Mouse (Mus musculus): ENCODE measurements at regions not wholly inside any gene's neighbourhood (a gene's known extent, or its start where the extent isn't known, plus 50 kb on each side); places are given as distances from the start of the nearest gene placed in this dataset.
"Not testable (repeated sequence)": the region's sequence is repeated elsewhere in the genome, so short reads cannot be mapped to it uniquely, and the experiment has no call there.

DNA sequence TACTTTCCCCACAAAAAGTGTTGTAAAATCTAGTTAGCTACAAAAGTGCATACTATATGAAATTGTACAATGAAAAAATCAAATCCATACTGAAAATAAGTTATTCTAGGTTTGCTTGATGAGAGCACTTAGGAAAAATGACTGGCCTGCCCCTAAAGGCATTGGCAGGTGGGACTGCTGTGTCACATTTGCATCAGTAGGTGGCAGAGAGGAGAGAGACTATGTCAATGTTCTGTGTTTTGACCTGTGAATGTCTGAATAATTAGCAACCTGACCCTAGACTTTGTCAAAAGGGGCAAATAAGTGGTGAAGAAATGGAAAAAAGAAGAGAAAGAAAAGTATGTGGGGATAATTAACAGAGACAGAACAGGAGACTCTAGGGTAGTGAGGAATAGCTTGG, 997.0 kb upstream of the Tacstd2 start:
- Histone ChIP-seq H3K4me2 (replicated peaks; ENCODE audit: low read depth) (no peak overlapping the region), H3K36me3 (ENCODE audit: control insufficient read depth, insufficient read depth, low read length) (no peaks in the 10 kb centered on the region), H3K4me3 (ENCODE audit: low read depth, low read length) (no peak overlapping the region), H3K27me3 (ENCODE audit: control insufficient read depth, insufficient read depth, low read length) (no peaks in the 10 kb centered on the region), H3K27ac (replicated peaks) (no peak overlapping the region), H3K4me1 (replicated peaks; ENCODE audit: control insufficient read depth, insufficient read depth) (no peaks in the 10 kb centered on the region), H3K9ac (ENCODE audit: low read length) (no peak overlapping the region), H3K9me3 (ENCODE audit: control insufficient read depth, low read length) (no peaks in the 10 kb centered on the region)
- ATAC-seq (ENCODE audit: low FRiP score, low TSS enrichment) (no peak), DNase-seq (ENCODE audit: low spot score) (no peak)
- TF ChIP-seq EP300 (optimal IDR thresholded peaks at IDR 0.05) (no peak), CTCF (IDR thresholded peaks at IDR 0.05; ENCODE audit: low read depth) (no peak)

- no peaks in the 10 kb centered on the region for H3K36me3 ChIP-seq (ENCODE audit: control insufficient read depth, insufficient read depth, low read length)
- H3K27me3 ChIP-seq (ENCODE audit: control insufficient read depth, insufficient read depth, low read length): no peaks in the 10 kb centered on the region
- no peak for ATAC-seq (ENCODE audit: low FRiP score, low TSS enrichment)
- no peaks in the 10 kb centered on the region for H3K9me3 ChIP-seq (ENCODE audit: control insufficient read depth, low read length)
- no peak overlapping the region for H3K9ac ChIP-seq (ENCODE audit: low read length)
- no peak overlapping the region for H3K27ac ChIP-seq (replicated peaks)
- no peak overlapping the region for H3K4me3 ChIP-seq (ENCODE audit: low read depth, low read length)
- H3K4me1 ChIP-seq (replicated peaks; ENCODE audit: control insufficient read depth, insufficient read depth): no peaks in the 10 kb centered on the region
- no peak for DNase-seq (ENCODE audit: low spot score)
- TF ChIP-seq CTCF (IDR thresholded peaks at IDR 0.05; ENCODE audit: low read depth): 0 out of 2 replicates have a peak, but pooled peaks have one; percentile 9
- no peak for TF ChIP-seq EP300 (optimal IDR thresholded peaks at IDR 0.05)
- H3K4me2 ChIP-seq (replicated peaks; ENCODE audit: low read depth): no peak overlapping the region
Observed at GRCm38 (mm10) chr6:68503937-68504336, 968.3 kb upstream of the Tacstd2 start.

- no peaks in the 10 kb centered on the region for H3K9me3 ChIP-seq (ENCODE audit: control insufficient read depth, low read length)
- H3K4me3 ChIP-seq (ENCODE audit: low read depth, low read length): no peak overlapping the region
- H3K27ac ChIP-seq (replicated peaks): no peak overlapping the region
- no peak for DNase-seq (ENCODE audit: low spot score)
- no peak for ATAC-seq (ENCODE audit: low FRiP score, low TSS enrichment)
- no peak overlapping the region for H3K4me2 ChIP-seq (replicated peaks; ENCODE audit: low read depth)
- H3K27me3 ChIP-seq (ENCODE audit: control insufficient read depth, insufficient read depth, low read length): no peaks in the 10 kb centered on the region
- no peak for TF ChIP-seq EP300 (optimal IDR thresholded peaks at IDR 0.05)
- TF ChIP-seq CTCF (IDR thresholded peaks at IDR 0.05; ENCODE audit: low read depth): no peak
- H3K36me3 ChIP-seq (ENCODE audit: control insufficient read depth, insufficient read depth, low read length): no peaks in the 10 kb centered on the region
- H3K4me1 ChIP-seq (replicated peaks; ENCODE audit: control insufficient read depth, insufficient read depth): no peaks in the 10 kb centered on the region
- 28% methylated on average over 1 of the region's 1 CpGs for WGBS
- H3K9ac ChIP-seq (ENCODE audit: low read length): no peak overlapping the region
Observed at GRCm38 (mm10) chr6:68481137-68481536, 945.5 kb upstream of the Tacstd2 start.

- H3K9ac ChIP-seq (ENCODE audit: low read length): no peak overlapping the region
- H3K36me3 ChIP-seq (ENCODE audit: control insufficient read depth, insufficient read depth, low read length): no peaks in the 10 kb centered on the region
- H3K4me1 ChIP-seq (replicated peaks; ENCODE audit: control insufficient read depth, insufficient read depth): no peaks in the 10 kb centered on the region
- TF ChIP-seq EP300 (optimal IDR thresholded peaks at IDR 0.05) (no peak), CTCF (IDR thresholded peaks at IDR 0.05; ENCODE audit: low read depth) (no peak)
- H3K9me3 ChIP-seq (ENCODE audit: control insufficient read depth, low read length): no peaks in the 10 kb centered on the region
- no peak for ATAC-seq (ENCODE audit: low FRiP score, low TSS enrichment)
- no peak overlapping the region for H3K4me2 ChIP-seq (replicated peaks; ENCODE audit: low read depth)
- no peak for DNase-seq (ENCODE audit: low spot score)
- H3K27me3 ChIP-seq (ENCODE audit: control insufficient read depth, insufficient read depth, low read length): no peaks in the 10 kb centered on the region
- no peak overlapping the region for H3K27ac ChIP-seq (replicated peaks)
- no peak overlapping the region for H3K4me3 ChIP-seq (ENCODE audit: low read depth, low read length)
Observed at GRCm38 (mm10) chr6:68474872-68475271, 939.3 kb upstream of the Tacstd2 start.

DNA sequence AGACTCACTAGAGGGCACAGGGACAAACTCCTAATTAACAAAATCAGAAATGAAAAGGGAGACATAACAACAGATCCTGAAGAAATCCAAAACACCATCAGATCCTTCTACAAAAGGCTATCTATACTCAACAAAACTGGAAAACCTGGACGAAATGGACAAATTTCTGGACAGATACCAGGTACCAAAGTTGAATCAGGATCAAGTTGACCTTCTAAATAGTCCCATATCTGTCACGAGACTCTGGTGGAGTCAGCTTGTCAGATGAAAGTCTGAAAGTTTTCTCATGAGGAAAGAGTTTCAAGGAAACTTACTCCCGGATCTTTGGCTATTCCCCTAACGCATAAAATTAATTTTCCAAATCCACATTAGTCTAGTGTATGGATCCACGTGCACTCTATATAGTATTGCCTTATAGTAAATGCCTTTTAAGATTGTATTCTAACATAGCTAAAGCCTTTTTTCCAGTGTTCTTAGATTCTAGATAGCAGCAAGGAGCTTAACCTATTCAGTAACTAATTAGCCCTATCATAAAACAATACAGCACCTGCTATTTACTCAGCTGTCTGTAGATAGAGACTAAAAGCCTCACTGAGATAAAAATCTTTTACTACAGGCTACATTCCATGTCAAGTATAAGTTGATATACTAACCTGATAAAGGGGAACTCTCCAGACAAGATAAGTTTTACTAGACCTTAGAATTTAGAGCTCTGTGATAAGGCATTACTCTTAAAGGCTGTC, 917.6 kb upstream of the Tacstd2 start:
- not testable (repeated sequence) for H3K9me3 ChIP-seq (ENCODE audit: control insufficient read depth, low read length); H3K27ac ChIP-seq (replicated peaks); H3K36me3 ChIP-seq (ENCODE audit: control insufficient read depth, insufficient read depth, low read length); ATAC-seq (ENCODE audit: low FRiP score, low TSS enrichment); H3K4me2 ChIP-seq (replicated peaks; ENCODE audit: low read depth); H3K9ac ChIP-seq (ENCODE audit: low read length); DNase-seq (ENCODE audit: low spot score); H3K4me1 ChIP-seq (replicated peaks; ENCODE audit: control insufficient read depth, insufficient read depth); H3K27me3 ChIP-seq (ENCODE audit: control insufficient read depth, insufficient read depth, low read length); H3K4me3 ChIP-seq (ENCODE audit: low read depth, low read length)
- 50% methylated on average over 5 of the region's 5 CpGs for whole genome bisulfite sequencing

- H3K9me3 ChIP-seq (ENCODE audit: control insufficient read depth, low read length): no peaks in the 10 kb centered on the region
- no peak overlapping the region for H3K9ac ChIP-seq (ENCODE audit: low read length)
- TF ChIP-seq EP300 (optimal IDR thresholded peaks at IDR 0.05) (no peak), CTCF (IDR thresholded peaks at IDR 0.05; ENCODE audit: low read depth) (no peak)
- WGBS: 60% methylated on average over 3 of the region's 3 CpGs
- no peak overlapping the region for H3K27ac ChIP-seq (replicated peaks)
- no peaks in the 10 kb centered on the region for H3K27me3 ChIP-seq (ENCODE audit: control insufficient read depth, insufficient read depth, low read length)
- H3K36me3 ChIP-seq (ENCODE audit: control insufficient read depth, insufficient read depth, low read length): no peaks in the 10 kb centered on the region
- no peak for DNase-seq (ENCODE audit: low spot score)
- no peak for ATAC-seq (ENCODE audit: low FRiP score, low TSS enrichment)
- no peak overlapping the region for H3K4me2 ChIP-seq (replicated peaks; ENCODE audit: low read depth)
- no peak overlapping the region for H3K4me3 ChIP-seq (ENCODE audit: low read depth, low read length)
- H3K4me1 ChIP-seq (replicated peaks; ENCODE audit: control insufficient read depth, insufficient read depth): no peaks in the 10 kb centered on the region
Observed at GRCm38 (mm10) chr6:68449042-68449832, 913.6 kb upstream of the Tacstd2 start.
